Mouse (Mus musculus): Measurements from ENCODE around the gene Akap13.

Gene Akap13

DNA sequence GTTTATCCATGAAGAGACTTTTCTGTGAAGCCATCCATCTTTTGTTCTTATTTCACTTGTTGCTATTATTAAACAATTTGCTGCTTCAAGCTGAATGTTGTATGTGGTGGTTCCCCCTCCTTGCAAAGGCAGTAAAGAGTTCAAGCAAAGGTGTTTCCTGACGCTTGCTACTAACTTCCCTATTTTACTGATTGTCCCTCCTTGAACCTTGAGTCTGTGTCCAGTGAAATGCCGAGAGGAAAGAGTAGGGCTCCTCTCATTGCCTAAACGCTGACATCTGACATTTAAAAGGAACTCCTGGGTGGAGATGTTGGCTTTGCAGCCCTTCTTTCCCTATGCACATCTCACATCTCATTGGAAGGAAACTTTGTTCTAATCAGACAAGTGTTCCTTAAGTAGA is 183.4 kb downstream of the Akap13 start:
- DNase-seq (ENCODE audit: low spot score), result no peak

- peak; percentile 87 for DNase-seq (ENCODE audit: low spot score)
Observed at GRCm38 (mm10) chr7:75639541-75639940, 184.2 kb downstream of the Akap13 start.

GRCm38 (mm10) chr7:75640074-75640473 is 184.7 kb downstream of the Akap13 start:
- no peak for DNase-seq (ENCODE audit: low spot score)

DNA sequence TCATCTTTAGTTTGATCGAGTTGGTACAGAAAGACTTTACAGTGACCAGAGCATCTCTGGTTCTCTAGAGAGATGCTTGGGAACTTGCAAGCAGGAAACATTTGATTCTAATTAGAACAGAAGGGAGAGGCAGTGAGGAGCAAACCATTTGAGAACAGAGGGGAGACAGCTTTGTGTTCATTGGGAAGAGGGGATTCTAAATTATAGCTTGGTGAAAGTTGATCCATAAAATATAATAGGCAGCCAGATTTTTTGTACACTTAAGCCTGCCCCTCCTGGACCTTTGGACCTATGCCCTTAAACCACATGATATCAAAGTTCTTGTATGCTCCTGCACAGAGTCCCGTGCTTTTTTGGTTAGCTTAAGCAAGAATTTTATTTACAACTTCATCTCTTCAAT is 185.3 kb downstream of the Akap13 start:
- no peak for DNase-seq (ENCODE audit: low spot score)

DNA sequence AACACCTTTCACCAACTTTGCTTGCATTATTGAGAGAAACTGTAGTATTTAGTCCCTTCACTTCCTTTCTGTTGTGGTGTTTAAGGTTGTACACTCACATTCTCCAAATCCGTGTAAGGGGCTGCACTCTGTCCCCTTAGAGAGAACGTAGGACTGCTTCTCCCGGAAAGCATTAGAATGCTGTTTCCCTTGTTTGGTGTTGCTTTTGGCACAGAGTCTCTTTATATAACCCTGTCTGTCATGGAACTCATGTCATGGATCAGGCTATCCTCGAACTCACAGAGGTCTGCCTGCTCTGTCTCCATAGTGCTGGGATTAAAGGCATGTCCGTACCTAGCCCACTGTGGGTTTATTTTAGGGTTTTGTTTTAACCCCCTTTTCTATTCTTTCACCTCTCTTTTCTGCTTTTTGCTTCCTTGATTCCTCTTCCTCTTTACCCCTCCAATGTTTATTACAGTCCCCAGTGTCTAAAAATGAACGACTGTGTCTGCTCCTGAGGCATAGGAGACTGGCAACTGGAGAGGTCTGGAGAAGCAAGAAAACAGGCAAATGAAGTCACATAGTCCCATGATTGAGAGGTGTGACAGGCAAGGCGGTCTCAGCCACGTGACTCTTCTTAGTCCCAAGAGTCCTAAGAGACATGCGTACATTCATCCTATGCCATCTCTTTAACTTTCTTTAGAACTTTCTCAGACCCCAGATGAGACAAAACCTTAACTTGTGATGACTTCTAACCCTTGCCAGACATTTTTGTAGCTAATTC is 186.3 kb downstream of the Akap13 start:
- DNase-seq (ENCODE audit: low spot score), result no peak

- DNase-seq (ENCODE audit: low spot score), result peak; percentile 60
Observed at GRCm38 (mm10) chr7:75642178-75642777, 186.9 kb downstream of the Akap13 start.

DNA sequence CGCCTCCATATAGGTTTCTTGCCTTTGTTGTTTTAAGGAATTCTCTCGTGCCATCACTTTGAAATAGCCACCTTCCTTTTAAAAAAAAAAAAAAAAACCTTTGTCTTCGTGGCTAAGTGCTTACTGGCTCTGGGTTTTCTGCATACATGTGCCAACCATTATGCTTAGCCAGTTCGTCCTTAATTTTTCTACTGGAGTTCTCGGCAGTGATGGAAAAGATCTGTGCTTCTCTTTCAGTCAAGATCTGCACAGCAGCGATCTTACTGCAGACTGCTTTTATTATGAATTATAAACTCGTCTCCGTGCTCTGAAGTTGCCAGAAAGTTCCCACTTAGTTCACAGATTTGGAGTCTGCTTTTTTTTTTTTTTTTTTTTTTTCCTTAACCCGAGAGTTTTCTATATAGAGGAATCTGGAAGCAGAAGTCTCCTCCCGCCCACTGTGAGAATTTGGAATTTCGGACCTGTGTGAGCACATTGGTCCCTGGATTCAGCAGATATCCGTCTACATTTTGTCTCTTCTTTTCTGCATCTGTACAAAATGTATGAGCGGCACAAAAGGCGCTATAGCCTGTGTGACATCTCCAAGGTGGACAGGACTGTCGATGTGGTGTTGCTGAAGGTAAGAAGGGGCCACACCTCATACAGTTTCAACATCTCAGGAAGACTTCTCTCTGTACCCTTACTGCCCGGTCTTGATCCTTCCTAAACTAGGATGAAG is 187.7 kb downstream of the Akap13 start:
- no peak for DNase-seq (ENCODE audit: low spot score)

- DNase-seq (ENCODE audit: low spot score), result no peak
Observed at GRCm38 (mm10) chr7:75643986-75644385, 188.7 kb downstream of the Akap13 start.

- no peak for DNase-seq (ENCODE audit: low spot score)
Observed at GRCm38 (mm10) chr7:75644585-75644984, 189.3 kb downstream of the Akap13 start.

GRCm38 (mm10) chr7:75645156-75645933 is 190.0 kb downstream of the Akap13 start:
- DNase-seq (ENCODE audit: low spot score), result no peak

DNA sequence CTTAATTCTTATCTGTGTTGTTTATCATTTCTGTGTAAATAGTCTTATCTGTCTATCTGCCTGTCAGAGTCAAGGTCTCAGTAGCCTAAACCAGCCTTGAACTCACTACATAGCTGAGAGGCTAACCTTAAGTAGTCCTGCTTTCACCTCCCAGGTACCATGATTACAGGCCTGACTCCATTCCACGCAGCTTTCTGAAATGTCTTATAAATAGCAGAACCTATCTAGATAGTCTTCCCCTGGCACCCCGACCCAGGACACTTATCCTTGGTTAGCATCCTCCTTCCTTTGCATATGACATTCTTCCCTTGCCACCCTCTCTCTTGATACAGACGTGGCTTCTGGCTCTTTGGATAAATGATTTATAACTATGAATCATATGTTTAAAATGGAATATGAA is 192.7 kb downstream of the Akap13 start:
- no peak for DNase-seq (ENCODE audit: low spot score)

GRCm38 (mm10) chr7:75648961-75649360 is 193.6 kb downstream of the Akap13 start:
- no peak for DNase-seq (ENCODE audit: low spot score)

GRCm38 (mm10) chr7:75649966-75650365 is 194.6 kb downstream of the Akap13 start:
- no peak for DNase-seq (ENCODE audit: low spot score)

- DNase-seq (ENCODE audit: low spot score), result no peak
Observed at GRCm38 (mm10) chr7:75653684-75654317, 198.5 kb downstream of the Akap13 start.

GRCm38 (mm10) chr7:75655180-75656074 is 200.1 kb downstream of the Akap13 start:
- DNase-seq (ENCODE audit: low spot score), result no peak

GRCm38 (mm10) chr7:75656297-75656852 is 201.0 kb downstream of the Akap13 start:
- no peak for DNase-seq (ENCODE audit: low spot score)

DNA sequence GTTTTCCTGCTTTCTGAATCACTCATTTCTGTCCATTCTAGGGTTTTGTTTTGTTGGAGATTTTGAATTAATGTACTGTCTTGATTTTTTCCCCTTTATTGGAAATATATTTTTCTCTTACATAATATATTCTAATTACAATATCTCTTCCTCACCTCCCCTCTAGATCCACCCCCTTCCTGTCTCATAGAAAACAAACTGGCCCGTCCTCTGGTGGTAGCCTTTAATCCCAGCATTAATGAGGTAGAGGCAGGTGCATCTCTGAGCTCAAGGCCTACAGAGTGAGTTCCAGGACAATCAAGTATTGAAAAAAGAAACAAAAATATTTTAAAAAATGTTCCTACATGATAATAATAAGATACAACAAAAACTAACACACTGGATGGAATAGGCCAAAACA is 201.6 kb downstream of the Akap13 start:
- DNase-seq (ENCODE audit: low spot score), result no peak

GRCm38 (mm10) chr7:75664455-75664854 is 209.1 kb downstream of the Akap13 start:
- no peak for DNase-seq (ENCODE audit: low spot score)

- no peak for DNase-seq (ENCODE audit: low spot score)
Observed at GRCm38 (mm10) chr7:75666982-75667381, 211.6 kb downstream of the Akap13 start.

DNA sequence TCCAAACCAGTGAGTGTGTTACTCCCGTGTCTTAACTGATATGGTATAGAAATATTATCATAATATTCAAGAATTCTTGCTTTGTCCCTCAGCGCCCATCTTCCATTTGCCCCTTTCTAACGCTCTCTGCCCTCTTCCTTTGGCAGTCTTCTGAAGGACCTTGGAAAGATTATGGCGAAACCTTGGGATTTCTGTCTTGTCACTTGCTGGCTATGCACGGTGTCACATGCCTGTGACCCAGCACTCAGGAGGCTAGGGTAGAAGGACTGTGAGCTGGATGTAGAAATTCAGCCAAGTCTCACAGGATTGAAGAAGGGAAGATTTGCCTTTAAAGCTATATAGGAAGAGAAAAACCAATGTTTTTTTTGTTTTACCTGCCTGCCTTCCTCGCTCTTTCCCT is 212.2 kb downstream of the Akap13 start:
- DNase-seq (ENCODE audit: low spot score), result no peak

GRCm38 (mm10) chr7:75668396-75668795 is 213.1 kb downstream of the Akap13 start:
- no peak for DNase-seq (ENCODE audit: low spot score)
